ENCODE assay signal across 10 mouse cellular contexts in the genomic region with DNA sequence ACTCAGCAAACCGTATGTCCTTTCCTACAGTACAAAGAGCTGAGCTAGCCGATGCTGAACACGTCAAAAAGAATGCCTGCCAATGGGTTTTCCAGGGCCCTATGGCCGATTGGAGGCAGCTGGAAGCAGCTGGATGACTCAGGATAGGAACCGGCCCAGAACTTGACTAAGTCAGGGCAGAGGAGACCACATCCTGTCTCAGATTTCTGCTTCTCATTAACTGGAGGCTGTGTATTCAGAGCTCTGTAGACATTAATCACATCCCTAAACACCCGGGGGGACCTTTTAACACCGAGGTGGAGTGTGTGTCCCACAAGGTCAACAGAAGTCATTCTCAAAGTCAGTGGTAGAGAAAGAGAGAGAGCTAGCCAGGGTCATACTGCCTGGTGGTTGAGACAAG. TPM values are rescaled to one million over a fixed set of nuclear protein-coding genes. Genes with fewer than 3 reads are reported as not detected.
A peak's percentile ranks its signal among the peaks of the same experiment; 100 is the strongest.
DNase-seq lines count a peak whose midpoint lies in the region; ATAC-seq lines count a peak whose summit lies in the region.
"Had no signal": no experiment of that assay in that cellular context is flagged by ENCODE, and none has a peak within 500 bp of the region (broad histone marks: within the 10 kb centered on the region; RNA-seq: fewer than 3 reads in every experiment).

No protein-coding gene starts in this region.

- no peak for ATAC-seq in forebrain, embryonic 11.5 days (replicated peaks; ENCODE audit: low FRiP score)
- ATAC-seq in embryonic facial prominence, embryonic 14.5 days (ENCODE audit: low read depth) = peak; percentile 71; the same call in 1 of the 2 replicates
- ATAC-seq in hematopoietic stem cell, adult 5-6 weeks (replicated peaks in 1 of 2; ENCODE audit: insufficient read depth in 1 of 2, low FRiP score in 2 of 2, low TSS enrichment in 1 of 2, low read depth in 1 of 2, poor library complexity in 2 of 2, severe bottlenecking in 2 of 2) = peak; percentile 69 to 72
- peak; percentile 84 for ATAC-seq in lung, embryonic 15.5 days (ENCODE audit: borderline replicate concordance, extremely low read depth, low FRiP score, low TSS enrichment)

- no peak overlapping the region for H3K9ac ChIP-seq in forebrain, embryonic 11.5 days (ENCODE audit: low read length)
- H3K9ac ChIP-seq in embryonic facial prominence, embryonic 14.5 days (ENCODE audit: low read depth, low read length) = no peak overlapping the region
- no peak overlapping the region for H3K9ac ChIP-seq in lung, embryonic 15.5 days
- H3K9ac ChIP-seq: embryonic facial prominence, embryonic 12.5 days had no signal

- no peak overlapping the region for H3K4me3 ChIP-seq in forebrain, embryonic 10.5 days
- H3K4me3 ChIP-seq in forebrain, embryonic 11.5 days (ENCODE audit: low read depth, low read length) = no peak overlapping the region
- H3K4me3 ChIP-seq in embryonic facial prominence, embryonic 14.5 days (ENCODE audit: low read depth, low read length) = no peak overlapping the region
- H3K4me3 ChIP-seq in lung, embryonic 15.5 days = no peak overlapping the region
- H3K4me3 ChIP-seq: embryonic facial prominence, embryonic 12.5 days had no signal

- DNase-seq in forebrain, embryonic 10.5 days (ENCODE audit: extremely low spot score, low spot score) = no peak
- no peak for DNase-seq in forebrain, embryonic 11.5 days (ENCODE audit: low spot score)
- peak; percentile 81 for DNase-seq in embryonic facial prominence, embryonic 14.5 days (ENCODE audit: low spot score)
- DNase-seq in urinary bladder, postnatal 36 days (ENCODE audit: low spot score in 2 of 2) = peak; percentile 50 to 54
- no peak for DNase-seq in layer of hippocampus, postnatal 14 days (ENCODE audit: low spot score in 2 of 2)
- DNase-seq in right cerebral cortex, postnatal 14 days = no peak

- H3K4me1 ChIP-seq in forebrain, embryonic 10.5 days = peaks cover 39% of the 10 kb centered on the region
- H3K4me1 ChIP-seq in forebrain, embryonic 11.5 days (replicated peaks; ENCODE audit: control insufficient read depth, insufficient read depth, low read length) = peaks cover 6% of the 10 kb centered on the region; the same call in 1 of the 2 replicates
- H3K4me1 ChIP-seq in embryonic facial prominence, embryonic 14.5 days (ENCODE audit: control insufficient read depth, insufficient read depth, low read length) = peaks cover 18% of the 10 kb centered on the region
- peaks cover 47% of the 10 kb centered on the region for H3K4me1 ChIP-seq in lung, embryonic 15.5 days

- H3K27ac ChIP-seq in forebrain, embryonic 10.5 days = 0 out of 2 replicates have a peak overlapping the region, but pooled peaks have one; percentile 25
- no peak overlapping the region for H3K27ac ChIP-seq in forebrain, embryonic 11.5 days (ENCODE audit: low read depth, low read length)
- H3K27ac ChIP-seq in embryonic facial prominence, embryonic 14.5 days (replicated peaks; ENCODE audit: low read depth, low read length) = no peak overlapping the region
- H3K27ac ChIP-seq in lung, embryonic 15.5 days = peak overlapping the region; percentile 81
- H3K27ac ChIP-seq: embryonic facial prominence, embryonic 12.5 days had no signal

- H3K9me3 ChIP-seq in forebrain, embryonic 10.5 days = no peaks in the 10 kb centered on the region
- no peaks in the 10 kb centered on the region for H3K9me3 ChIP-seq in forebrain, embryonic 11.5 days (ENCODE audit: control insufficient read depth, low read length)
- H3K9me3 ChIP-seq in embryonic facial prominence, embryonic 14.5 days (ENCODE audit: control insufficient read depth, low read length) = no peaks in the 10 kb centered on the region
- no peaks in the 10 kb centered on the region for H3K9me3 ChIP-seq in lung, embryonic 15.5 days
- H3K9me3 ChIP-seq: embryonic facial prominence, embryonic 12.5 days had no signal

- H3K36me3 ChIP-seq in forebrain, embryonic 10.5 days (replicated peaks) = no peaks in the 10 kb centered on the region
- H3K36me3 ChIP-seq in forebrain, embryonic 11.5 days (ENCODE audit: control insufficient read depth, insufficient read depth, low read length) = no peaks in the 10 kb centered on the region
- no peaks in the 10 kb centered on the region for H3K36me3 ChIP-seq in embryonic facial prominence, embryonic 14.5 days (ENCODE audit: control insufficient read depth, insufficient read depth, low read length)
- H3K36me3 ChIP-seq in lung, embryonic 15.5 days = no peaks in the 10 kb centered on the region
- H3K36me3 ChIP-seq: embryonic facial prominence, embryonic 12.5 days had no signal

- H3K4me2 ChIP-seq in forebrain, embryonic 11.5 days (ENCODE audit: low read depth, low read length, severe bottlenecking) = no peak overlapping the region
- no peak overlapping the region for H3K4me2 ChIP-seq in embryonic facial prominence, embryonic 14.5 days (ENCODE audit: low read depth, low read length)
- no peak overlapping the region for H3K4me2 ChIP-seq in lung, embryonic 15.5 days
- H3K4me2 ChIP-seq: embryonic facial prominence, embryonic 12.5 days had no signal

- H3K27me3 ChIP-seq in forebrain, embryonic 10.5 days (ENCODE audit: poor library complexity, severe bottlenecking) = peaks cover 6% of the 10 kb centered on the region; the same call in 1 of the 2 replicates
- no peaks in the 10 kb centered on the region for H3K27me3 ChIP-seq in forebrain, embryonic 11.5 days (ENCODE audit: control insufficient read depth, insufficient read depth, low read length)
- H3K27me3 ChIP-seq in embryonic facial prominence, embryonic 14.5 days (replicated peaks; ENCODE audit: control insufficient read depth, insufficient read depth, low read length) = no peaks in the 10 kb centered on the region
- H3K27me3 ChIP-seq in lung, embryonic 15.5 days = no peaks in the 10 kb centered on the region
- H3K27me3 ChIP-seq: CH12.LX; embryonic facial prominence, embryonic 12.5 days had no signal

- 55% methylated on average over 7 of the region's 7 CpGs for WGBS in forebrain, embryonic 10.5 days
- 69% methylated on average over 7 of the region's 7 CpGs for WGBS in forebrain, embryonic 11.5 days
- 14% methylated on average over 7 of the region's 7 CpGs for WGBS in embryonic facial prominence, embryonic 14.5 days
- 10% methylated on average over 7 of the region's 7 CpGs for WGBS in lung, embryonic 15.5 days

RNA-seq across cellular contexts. Expression of gene Glrp1, which starts 35.3 kb away (rescaled TPM):
- polyA plus RNA-seq in forebrain, embryonic 10.5 days (2016; fragmentation: Nextera tagmentation; extraction: Ambion mirVana) = not detected in 2 replicates
- polyA plus RNA-seq in forebrain, embryonic 11.5 days (2014; fragmentation: Nextera tagmentation; extraction: Ambion mirVana) = not detected in 2 replicates
- not detected in 2 replicates for polyA plus RNA-seq in embryonic facial prominence, embryonic 14.5 days (2014; fragmentation: Nextera tagmentation; extraction: Ambion mirVana)
- 0.99 and 3.3 TPM in 2 replicates for total RNA-seq in hematopoietic stem cell, adult 5-6 weeks (2017)
- polyA plus RNA-seq in lung, embryonic 15.5 days (2015; fragmentation: Nextera tagmentation; extraction: Ambion mirVana) = 0.15 and 0.29 TPM in 2 replicates
- not detected for total RNA-seq in layer of hippocampus, postnatal 14 days (2021)
- polyA plus RNA-seq: embryonic facial prominence, embryonic 12.5 days had no signal

Comparison
In these comparisons a context has a peak if more than half of its experiments do, and no peak if none do; other contexts are left out.
1. H3K27ac ChIP-seq: peak in forebrain, embryonic 10.5 days (single experiment) and lung, embryonic 15.5 days (single experiment); none in forebrain, embryonic 11.5 days (single experiment) and embryonic facial prominence, embryonic 14.5 days (single experiment).
2. DNase-seq: peak in embryonic facial prominence, embryonic 14.5 days (single experiment) and urinary bladder, postnatal 36 days (2 of 2); none in forebrain, embryonic 10.5 days (single experiment), forebrain, embryonic 11.5 days (single experiment), layer of hippocampus, postnatal 14 days (0 of 2) and right cerebral cortex, postnatal 14 days (single experiment).